Mouse (Mus musculus) forebrain, embryonic 11.5 days (tissue): ENCODE data around the gene Cltc. TPM values are rescaled to one million over a fixed set of nuclear protein-coding genes. Genes with fewer than 3 reads are reported as not detected.

Source experiments
- ATAC-seq: fragments of 200-750 bp; cut with Nextera tagmentation; replicated peaks from 2 replicates; pipeline ENCODE4 v1.8.0; 2017; ENCODE audit warnings: moderate TSS enrichment; ENCODE audit not compliant: low FRiP score
- DNase-seq: peaks from one replicate; pipeline ENCODE4 v3.0.0-alpha.2; 2017; ENCODE audit warnings: low spot score
- H3K27ac ChIP-seq: fragments of 300-500 bp; sonication (generic); 2 replicates; pipeline ENCODE4 v1.5.1; 2014; ENCODE audit warnings: low read depth, low read length
- H3K27me3 ChIP-seq: fragments of 300-500 bp; sonication (generic); 2 replicates; pipeline ENCODE4 v1.6.1; 2014; ENCODE audit warnings: mild to moderate bottlenecking, low read length, mixed read lengths; ENCODE audit not compliant: control insufficient read depth, insufficient read depth
- H3K36me3 ChIP-seq: fragments of 300-500 bp; sonication (generic); 2 replicates; pipeline ENCODE4 v1.6.1; 2014; ENCODE audit warnings: mild to moderate bottlenecking, low read length, moderate library complexity, mixed read lengths; ENCODE audit not compliant: control insufficient read depth, insufficient read depth
- H3K4me1 ChIP-seq: fragments of 300-500 bp; sonication (generic); replicated peaks from 2 replicates; pipeline ENCODE4 v1.6.1; 2014; ENCODE audit warnings: low read length, mixed read lengths; ENCODE audit not compliant: control insufficient read depth, insufficient read depth
- H3K4me2 ChIP-seq: fragments of 300-500 bp; sonication (generic); 2 replicates; pipeline ENCODE4 v1.6.1; 2014; ENCODE audit warnings: low read depth, mild to moderate bottlenecking, low read length, moderate library complexity, mixed read lengths; ENCODE audit not compliant: severe bottlenecking
- H3K4me3 ChIP-seq: fragments of 300-500 bp; sonication (generic); 2 replicates; pipeline ENCODE4 v1.5.1; 2014; ENCODE audit warnings: low read depth, low read length
- H3K9ac ChIP-seq: fragments of 300-500 bp; sonication (generic); 2 replicates; pipeline ENCODE4 v1.6.1; 2014; ENCODE audit warnings: low read length
- H3K9me3 ChIP-seq: fragments of 300-500 bp; sonication (generic); 2 replicates; pipeline ENCODE4 v1.6.1; 2016; ENCODE audit warnings: low read length, mixed read lengths; ENCODE audit not compliant: control insufficient read depth
- WGBS: fragments of 180-500 bp; shearing (Covaris S2); extraction: QIAGEN DNeasy Blood & Tissue Kit; methylation state at CpG from one replicate; pipeline ENCODE4 v1.1.7; 2014; 5-methylcytosine and 5-hydroxymethylcytosine counted together
- polyA plus RNA-seq: library from polyadenylated mRNA; unstranded; fragments of >200 nt; fragmentation: Nextera tagmentation; extraction: Ambion mirVana; gene quantifications from 2 replicates; pipeline ENCODE4 v1.2.1, GENCODE M21; 2014

Cltc gene
- polyA plus RNA-seq, 1 experiment from 2014 or later = 176 TPM

DNA sequence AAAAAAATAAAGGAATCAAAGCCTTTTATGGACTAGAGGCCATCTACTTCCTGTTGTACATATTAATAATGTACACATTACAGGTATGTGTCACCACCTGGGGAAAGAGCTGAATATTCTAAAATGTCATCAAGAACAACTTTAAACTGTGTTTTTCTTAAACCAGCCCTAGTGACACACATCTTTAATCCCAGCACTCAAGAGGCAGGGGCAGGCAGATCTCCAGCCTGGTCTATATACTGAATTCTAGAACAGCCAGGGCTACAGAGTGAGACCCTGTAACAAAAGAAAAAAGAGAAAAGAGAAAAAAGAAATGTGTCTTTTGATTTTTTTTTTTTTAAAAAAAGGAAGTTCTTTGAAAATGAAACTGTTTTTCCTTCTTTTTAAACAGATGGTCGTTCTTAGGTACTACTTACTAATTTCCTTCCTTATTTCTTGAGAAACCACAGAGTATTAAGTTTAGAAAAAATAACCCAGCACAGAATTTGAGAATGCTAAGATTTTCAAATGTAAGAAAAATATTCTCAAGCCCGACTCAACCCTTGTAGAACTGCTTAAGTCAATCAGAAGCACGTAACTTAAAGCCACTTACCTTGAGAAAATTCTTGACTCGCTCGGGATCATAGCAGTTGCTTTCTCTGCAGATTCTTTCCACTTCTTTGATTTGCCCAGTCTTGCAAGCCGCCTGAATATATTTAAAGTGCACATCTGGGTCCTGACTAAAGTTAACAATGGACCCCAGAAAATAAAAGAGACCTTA lies 39.9 kb downstream of the Cltc start:
- H3K4me2 ChIP-seq = no peak overlapping the region
- ATAC-seq (no peak), DNase-seq (no peak)
- H3K36me3 ChIP-seq = peaks cover 6% of the 10 kb centered on the region; the same call in 1 of the 2 replicates
- H3K9me3 ChIP-seq = no peaks in the 10 kb centered on the region
- H3K27me3 ChIP-seq = no peaks in the 10 kb centered on the region
- no peaks in the 10 kb centered on the region for H3K4me1 ChIP-seq
- WGBS = 90% methylated on average over 6 of the region's 6 CpGs
- no peak overlapping the region for H3K9ac ChIP-seq
- no peak overlapping the region for H3K27ac ChIP-seq
- H3K4me3 ChIP-seq = no peak overlapping the region

DNA sequence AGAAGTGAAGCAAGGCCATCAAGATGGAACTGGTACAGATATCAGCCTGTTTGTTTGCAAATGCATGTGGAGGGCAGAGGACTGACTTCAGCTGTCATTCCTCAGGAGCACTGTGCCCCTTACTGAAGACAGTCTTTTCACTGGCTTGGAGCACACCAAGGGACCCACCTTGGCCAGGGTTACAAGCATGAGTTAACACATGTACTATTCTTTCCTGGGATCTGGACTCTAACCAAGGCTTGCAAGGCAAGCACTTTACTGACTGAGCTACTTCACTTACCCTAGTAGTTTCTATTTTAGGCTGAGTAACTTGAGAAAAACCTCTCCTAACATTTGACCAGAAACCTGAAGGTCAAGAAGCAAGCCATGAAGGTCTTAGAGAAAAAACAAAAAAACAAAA lies 42.8 kb downstream of the Cltc start:
- Histone ChIP-seq H3K27me3 (no peaks in the 10 kb centered on the region), H3K36me3 (no peaks in the 10 kb centered on the region; the same call in 1 of the 2 replicates), H3K9ac (no peak overlapping the region), H3K4me3 (no peak overlapping the region), H3K9me3 (no peaks in the 10 kb centered on the region), H3K4me2 (no peak overlapping the region), H3K4me1 (no peaks in the 10 kb centered on the region), H3K27ac (no peak overlapping the region)
- ATAC-seq = no peak
- no peak for DNase-seq

DNA sequence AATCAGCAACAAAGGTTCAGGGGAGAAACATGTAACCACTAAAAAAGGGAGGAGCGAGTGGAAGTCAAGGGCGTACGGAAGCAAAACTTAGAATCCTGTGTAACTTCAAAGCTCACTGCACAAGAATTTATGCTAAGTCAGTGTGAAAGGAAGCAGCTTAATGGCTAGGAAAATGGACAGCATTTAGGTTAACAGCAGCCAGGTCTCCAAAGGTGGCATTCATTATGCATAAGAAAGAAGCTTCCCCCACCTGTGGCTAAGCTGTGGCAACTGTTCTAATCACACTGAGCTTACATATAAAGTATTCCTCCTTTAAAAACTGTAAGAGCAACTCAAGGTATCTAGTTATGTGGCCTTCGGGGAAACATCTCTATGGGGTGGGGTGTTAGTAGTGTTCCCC lies 56.2 kb downstream of the Cltc start:
- Histone ChIP-seq H3K4me3 (no peak overlapping the region), H3K4me1 (no peaks in the 10 kb centered on the region), H3K9me3 (no peaks in the 10 kb centered on the region), H3K9ac (no peak overlapping the region), H3K4me2 (no peak overlapping the region), H3K27ac (no peak overlapping the region), H3K36me3 (peaks cover 4% of the 10 kb centered on the region), H3K27me3 (no peaks in the 10 kb centered on the region)
- DNase-seq = no peak
- ATAC-seq = no peak
- 95% methylated on average over 4 of the region's 4 CpGs for WGBS

DNA sequence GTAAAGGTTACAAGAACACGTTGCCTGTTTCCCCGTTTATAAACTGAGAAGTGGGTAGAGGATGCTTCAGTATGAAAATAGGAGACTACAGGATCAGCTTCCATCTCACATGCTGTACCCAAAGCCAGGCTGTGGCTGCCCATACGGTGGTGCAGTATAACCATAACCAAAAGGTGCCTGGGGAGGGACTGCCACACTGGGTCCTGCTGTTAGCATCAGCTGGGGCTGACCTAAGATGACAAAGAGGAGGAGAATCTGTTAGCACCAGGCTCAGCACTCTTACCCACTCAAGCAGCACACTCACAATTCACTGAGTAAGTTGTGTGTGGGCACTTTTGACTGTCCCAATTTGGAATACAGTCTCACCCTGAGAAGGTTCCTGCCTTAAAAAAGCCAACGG lies 61.9 kb downstream of the Cltc start:
- Histone ChIP-seq H3K9ac (no peak overlapping the region), H3K4me2 (no peak overlapping the region), H3K4me1 (no peaks in the 10 kb centered on the region), H3K27me3 (no peaks in the 10 kb centered on the region), H3K4me3 (no peak overlapping the region), H3K27ac (no peak overlapping the region), H3K36me3 (peaks cover 4% of the 10 kb centered on the region), H3K9me3 (no peaks in the 10 kb centered on the region)
- DNase-seq = no peak
- 70% methylated on average over 4 of the region's 4 CpGs for WGBS
- ATAC-seq = no peak

GRCm38 (mm10) chr11:86692546-86692945 lies 64.8 kb downstream of the Cltc start:
- Histone ChIP-seq H3K4me1 (no peaks in the 10 kb centered on the region), H3K27ac (no peak overlapping the region), H3K27me3 (no peaks in the 10 kb centered on the region), H3K9ac (no peak overlapping the region), H3K36me3 (peaks cover 4% of the 10 kb centered on the region; the same call in 1 of the 2 replicates), H3K4me2 (no peak overlapping the region), H3K9me3 (no peaks in the 10 kb centered on the region), H3K4me3 (no peak overlapping the region)
- ATAC-seq = no peak
- 90% methylated on average over 2 of the region's 2 CpGs for whole genome bisulfite sequencing
- no peak for DNase-seq

- 90% methylated on average over 2 of the region's 2 CpGs for WGBS
- H3K9me3 ChIP-seq = no peaks in the 10 kb centered on the region
- H3K36me3 ChIP-seq = peaks cover 4% of the 10 kb centered on the region; the same call in 1 of the 2 replicates
- H3K27ac ChIP-seq = no peak overlapping the region
- no peak overlapping the region for H3K4me2 ChIP-seq
- H3K27me3 ChIP-seq = no peaks in the 10 kb centered on the region
- ATAC-seq (no peak), DNase-seq (no peak)
- no peaks in the 10 kb centered on the region for H3K4me1 ChIP-seq
- no peak overlapping the region for H3K9ac ChIP-seq
- no peak overlapping the region for H3K4me3 ChIP-seq
Observed at GRCm38 (mm10) chr11:86691956-86692355, 65.4 kb downstream of the Cltc start.

DNA sequence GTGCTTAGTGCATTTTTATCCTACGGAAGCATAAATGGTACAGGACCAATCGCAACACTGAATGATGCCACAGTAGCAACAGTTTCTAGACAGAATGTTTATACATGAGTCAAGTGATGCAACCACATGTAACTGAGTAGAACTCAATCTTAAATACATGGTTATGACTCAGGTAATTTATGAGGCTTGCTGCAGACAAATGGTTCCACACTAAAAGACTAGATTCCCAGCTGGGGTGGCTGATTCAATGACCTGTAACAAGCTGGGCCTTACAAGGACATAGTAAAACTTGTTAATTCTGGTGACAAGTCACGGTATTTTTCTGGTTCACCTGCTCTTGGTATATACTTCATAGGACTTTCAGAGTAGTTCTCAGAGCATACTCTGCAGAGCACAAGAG lies 65.9 kb downstream of the Cltc start:
- WGBS = 97% methylated on average over 3 of the region's 3 CpGs
- H3K9ac ChIP-seq = no peak overlapping the region
- no peaks in the 10 kb centered on the region for H3K4me1 ChIP-seq
- H3K27ac ChIP-seq = no peak overlapping the region
- H3K36me3 ChIP-seq = peaks cover 4% of the 10 kb centered on the region; the same call in 1 of the 2 replicates
- no peak overlapping the region for H3K4me3 ChIP-seq
- ATAC-seq = no peak
- no peak for DNase-seq
- no peaks in the 10 kb centered on the region for H3K27me3 ChIP-seq
- no peak overlapping the region for H3K4me2 ChIP-seq
- no peaks in the 10 kb centered on the region for H3K9me3 ChIP-seq

GRCm38 (mm10) chr11:86690383-86690782 lies 67.0 kb downstream of the Cltc start:
- H3K4me1 ChIP-seq = peaks cover under 1% of the 10 kb centered on the region; the same call in 1 of the 2 replicates
- ATAC-seq = no peak

DNA sequence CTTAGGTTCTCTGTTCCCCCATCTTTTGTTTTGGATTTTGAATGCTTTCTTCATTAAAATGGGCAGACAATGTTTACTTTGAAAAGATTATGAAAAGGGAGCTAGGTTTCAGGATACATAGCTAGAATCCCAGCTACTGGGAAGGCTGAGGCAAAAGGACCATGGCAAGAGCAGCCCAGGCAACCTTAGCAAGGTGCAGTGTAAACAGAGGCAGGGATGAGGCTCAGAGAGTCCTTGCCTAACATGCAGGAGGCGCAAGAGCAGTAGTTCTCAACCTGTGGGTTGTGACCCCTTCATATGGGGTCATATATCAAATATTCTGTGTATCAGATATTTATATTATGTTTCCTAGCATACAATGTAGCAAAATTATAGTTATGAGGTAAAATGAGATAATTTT lies 72.0 kb downstream of the Cltc start:
- H3K36me3 ChIP-seq = no peaks in the 10 kb centered on the region; the same call in 1 of the 2 replicates
- 94% methylated on average over 1 of the region's 1 CpGs for WGBS
- H3K4me3 ChIP-seq = no peak overlapping the region; the same call in 1 of the 2 replicates
- no peak overlapping the region for H3K9ac ChIP-seq
- H3K27ac ChIP-seq = no peak overlapping the region
- ATAC-seq (no peak), DNase-seq (no peak)
- peak overlapping the region; percentile 85 for H3K4me2 ChIP-seq
- no peaks in the 10 kb centered on the region for H3K27me3 ChIP-seq
- no peaks in the 10 kb centered on the region for H3K9me3 ChIP-seq
- peaks cover 2% of the 10 kb centered on the region; the same call in 1 of the 2 replicates for H3K4me1 ChIP-seq

More at GRCm38 (mm10) chr11:86690383-86690782, 67.0 kb downstream of the Cltc start:
- WGBS = 92% methylated on average over 3 of the region's 3 CpGs
- Histone ChIP-seq H3K4me2 (no peak overlapping the region), H3K27me3 (no peaks in the 10 kb centered on the region), H3K36me3 (peaks cover 2% of the 10 kb centered on the region; the same call in 1 of the 2 replicates), H3K4me3 (no peak overlapping the region), H3K27ac (no peak overlapping the region), H3K9ac (no peak overlapping the region), H3K9me3 (no peaks in the 10 kb centered on the region)
- DNase-seq = no peak
